Mouse (Mus musculus) heart, embryonic 12.5 days (tissue): ENCODE data around the gene C2cd6. TPM values are rescaled to one million over a fixed set of nuclear protein-coding genes. Genes with fewer than 3 reads are reported as not detected.

Experiments
- ATAC-seq: fragments of 200-750 bp; cut with Nextera tagmentation; 2 replicates; pipeline ENCODE4 v1.8.0; 2017; ENCODE audit warnings: moderate TSS enrichment, moderate library complexity; ENCODE audit not compliant: insufficient number of reproducible peaks, low FRiP score
- H3K27ac ChIP-seq: fragments of 300-500 bp; sonication (generic); 2 replicates; pipeline ENCODE4 v1.5.1; 2016; ENCODE audit warnings: mild to moderate bottlenecking, moderate library complexity; ENCODE audit not compliant: poor library complexity, severe bottlenecking
- H3K27me3 ChIP-seq: fragments of 300-500 bp; sonication (generic); replicated peaks from 2 replicates; pipeline ENCODE4 v1.6.1; 2016; ENCODE audit warnings: mild to moderate bottlenecking, moderate library complexity
- H3K36me3 ChIP-seq: fragments of 300-500 bp; sonication (generic); 2 replicates; pipeline ENCODE4 v1.6.1; 2016; ENCODE audit warnings: mild to moderate bottlenecking, moderate library complexity
- H3K4me1 ChIP-seq: fragments of 300-500 bp; sonication (generic); replicated peaks from 2 replicates; pipeline ENCODE4 v1.6.1; 2016; ENCODE audit warnings: mild to moderate bottlenecking
- H3K4me2 ChIP-seq: fragments of 300-500 bp; sonication (generic); 2 replicates; pipeline ENCODE4 v1.6.1; 2016; ENCODE audit warnings: mild to moderate bottlenecking, moderate library complexity
- H3K4me3 ChIP-seq: fragments of 300-500 bp; sonication (generic); 2 replicates; pipeline ENCODE4 v1.5.1; 2016; ENCODE audit warnings: mild to moderate bottlenecking
- H3K9ac ChIP-seq: fragments of 300-500 bp; sonication (generic); 2 replicates; pipeline ENCODE4 v1.6.1; 2016; ENCODE audit warnings: mild to moderate bottlenecking, moderate library complexity
- H3K9me3 ChIP-seq: fragments of 300-500 bp; sonication (generic); replicated peaks from 2 replicates; pipeline ENCODE4 v1.6.1; 2016; ENCODE audit warnings: mild to moderate bottlenecking, moderate library complexity
- WGBS: fragments of 180-500 bp; shearing (Covaris S2); methylation state at CpG from one replicate; pipeline ENCODE4 v1.1.7; 2016; 5-methylcytosine and 5-hydroxymethylcytosine counted together
- polyA plus RNA-seq: library from polyadenylated mRNA; unstranded; fragments of >200 nt; fragmentation: Nextera tagmentation; extraction: Ambion mirVana; gene quantifications from 2 replicates; pipeline ENCODE4 v1.2.1, GENCODE M21; 2016

The C2cd6 gene
- polyA plus RNA-seq, 1 experiment from 2014 or later: not detected

DNA sequence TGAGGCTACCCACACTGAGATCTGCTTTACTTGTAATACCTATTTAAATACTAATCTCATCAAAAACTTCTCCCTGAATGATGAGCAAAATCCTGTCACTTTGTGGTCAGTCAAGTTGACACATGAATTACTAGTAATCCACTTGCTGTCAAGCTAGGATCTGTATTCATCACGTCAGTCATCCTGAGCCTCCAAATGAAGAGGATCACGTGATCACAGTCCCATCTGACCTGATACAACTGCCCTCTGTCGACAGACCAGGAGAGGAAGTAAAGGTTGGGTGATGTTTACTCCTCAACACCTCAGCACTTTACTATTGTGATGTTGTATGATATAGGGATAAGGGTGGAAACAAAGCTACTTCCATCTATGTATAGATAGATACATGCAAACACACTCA lies 31.0 kb downstream of the C2cd6 start:
- no peak overlapping the region for H3K4me2 ChIP-seq
- H3K27ac ChIP-seq: no peak overlapping the region
- 59% methylated on average over 3 of the region's 3 CpGs for WGBS
- H3K4me1 ChIP-seq: no peaks in the 10 kb centered on the region
- H3K9me3 ChIP-seq: no peaks in the 10 kb centered on the region; the same call in 1 of the 2 replicates
- no peak for ATAC-seq
- H3K9ac ChIP-seq: no peak overlapping the region
- H3K4me3 ChIP-seq: no peak overlapping the region
- H3K36me3 ChIP-seq: no peaks in the 10 kb centered on the region
- no peaks in the 10 kb centered on the region for H3K27me3 ChIP-seq

DNA sequence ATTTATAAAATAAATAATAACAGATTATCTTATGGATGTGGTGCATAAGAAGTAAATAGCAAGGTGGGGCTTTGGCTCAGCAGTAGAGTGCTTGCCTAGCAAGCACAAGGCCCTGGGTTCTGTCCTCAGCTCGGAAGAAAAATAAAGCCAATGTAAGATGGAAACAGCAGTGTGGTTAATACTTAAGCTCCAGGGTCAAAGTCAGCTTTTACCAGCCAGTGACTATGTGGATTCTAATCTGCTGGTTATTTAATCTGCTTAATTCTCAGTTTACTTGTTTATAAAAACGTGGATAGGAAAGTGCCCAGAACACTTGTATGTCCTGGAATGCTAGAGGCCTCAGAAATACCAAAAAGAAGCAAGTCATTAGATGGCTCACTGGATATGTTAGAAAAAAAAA lies 37.7 kb downstream of the C2cd6 start:
- no peak for ATAC-seq
- H3K9me3 ChIP-seq: no peaks in the 10 kb centered on the region
- no peak overlapping the region for H3K4me3 ChIP-seq
- H3K4me2 ChIP-seq: no peak overlapping the region
- WGBS: 54% methylated on average over 2 of the region's 2 CpGs
- no peaks in the 10 kb centered on the region for H3K36me3 ChIP-seq
- H3K27ac ChIP-seq: no peak overlapping the region
- no peaks in the 10 kb centered on the region for H3K4me1 ChIP-seq
- H3K9ac ChIP-seq: no peak overlapping the region
- no peaks in the 10 kb centered on the region for H3K27me3 ChIP-seq

DNA sequence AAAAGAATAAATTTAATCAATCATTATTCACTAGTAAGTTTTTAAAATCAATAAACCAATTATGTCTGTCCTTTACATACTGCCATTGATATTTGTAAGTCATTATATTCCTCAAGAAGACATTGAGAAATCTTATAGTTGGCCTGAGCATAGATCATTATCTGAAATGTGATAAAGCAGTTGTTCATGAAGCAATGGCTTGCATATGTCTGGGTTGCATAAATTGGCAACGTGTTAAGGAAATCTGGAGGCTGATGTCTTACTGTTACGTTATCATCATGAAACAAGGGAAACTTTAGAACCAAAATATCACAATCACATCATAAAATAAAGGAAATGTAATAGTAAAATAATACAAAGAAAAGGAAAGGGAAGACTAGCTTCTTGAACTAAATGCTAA lies 43.4 kb downstream of the C2cd6 start:
- Histone ChIP-seq H3K4me1 (no peaks in the 10 kb centered on the region), H3K9me3 (no peaks in the 10 kb centered on the region), H3K4me2 (no peak overlapping the region), H3K27me3 (no peaks in the 10 kb centered on the region), H3K4me3 (no peak overlapping the region), H3K27ac (no peak overlapping the region), H3K9ac (no peak overlapping the region), H3K36me3 (no peaks in the 10 kb centered on the region)
- 70% methylated on average over 2 of the region's 2 CpGs for WGBS
- ATAC-seq: no peak

DNA sequence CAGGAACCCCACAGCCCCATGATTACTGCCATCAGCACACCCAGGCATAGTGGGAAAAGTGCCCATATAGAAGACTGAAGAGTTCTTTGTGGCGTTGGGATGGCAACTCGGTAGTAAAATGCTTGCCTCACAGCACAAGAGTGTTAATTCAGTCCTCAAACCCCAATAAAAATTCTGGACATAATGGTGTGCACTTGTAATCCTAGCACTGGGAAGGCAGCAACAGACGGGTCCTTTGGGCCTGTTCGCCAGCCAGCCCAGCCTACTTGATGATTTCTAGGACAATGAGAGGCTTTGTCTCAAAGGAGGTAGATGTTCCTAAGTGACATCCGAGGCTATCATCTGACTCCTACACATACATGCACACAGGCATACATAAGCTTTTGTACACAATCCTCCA lies 57.0 kb downstream of the C2cd6 start:
- no peak for ATAC-seq

DNA sequence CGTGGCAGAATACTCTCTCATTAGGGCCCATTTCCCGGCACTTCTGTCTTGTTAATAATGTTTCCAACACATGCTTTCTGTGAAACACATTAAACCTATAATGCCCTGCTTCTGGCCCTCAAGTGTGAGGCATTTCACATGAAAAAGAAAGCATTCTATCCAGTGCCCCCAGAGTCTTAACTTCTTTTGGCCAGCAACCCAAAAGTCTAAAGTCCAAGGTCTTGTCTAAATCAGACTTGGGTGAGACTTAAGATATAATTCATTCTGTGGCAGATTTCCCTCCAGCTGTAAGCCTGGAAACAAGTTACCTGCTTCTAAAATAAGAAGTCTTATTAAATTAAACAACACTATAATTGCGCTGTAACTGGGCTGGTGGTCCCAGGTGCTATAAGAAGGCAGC lies 73.1 kb downstream of the C2cd6 start:
- no peak for ATAC-seq
- H3K9me3 ChIP-seq: peaks cover 4% of the 10 kb centered on the region; the same call in 1 of the 2 replicates
- WGBS: 75% methylated on average over 3 of the region's 3 CpGs

More for the DNA sequence above, 57.0 kb downstream of the C2cd6 start:
- Histone ChIP-seq H3K4me2 (no peak overlapping the region), H3K9ac (no peak overlapping the region), H3K4me3 (no peak overlapping the region), H3K36me3 (no peaks in the 10 kb centered on the region), H3K27ac (no peak overlapping the region), H3K9me3 (0 out of 2 replicates have a peak, but pooled peaks cover 3% of the 10 kb centered on the region), H3K27me3 (no peaks in the 10 kb centered on the region), H3K4me1 (no peaks in the 10 kb centered on the region)
- 73% methylated on average over 5 of the region's 5 CpGs for WGBS

DNA sequence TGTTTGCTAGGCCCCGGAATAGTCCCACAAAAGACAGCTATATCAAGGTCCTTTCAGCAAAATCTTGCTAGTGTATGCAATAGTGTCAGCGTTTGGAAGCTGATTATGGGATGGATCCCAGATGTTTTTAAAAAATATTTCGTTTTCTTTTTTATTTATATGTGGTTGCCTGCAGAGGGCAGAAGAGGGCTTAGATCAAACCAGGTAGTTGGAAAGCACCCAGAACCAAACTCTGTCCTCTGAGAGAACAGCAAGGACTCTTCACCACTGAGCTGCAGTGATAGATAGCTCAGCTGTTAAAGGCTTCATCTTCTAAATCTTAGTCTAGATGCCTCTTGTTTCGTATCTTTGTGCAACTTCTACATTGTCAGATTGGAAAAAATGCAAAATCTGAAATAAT lies 85.5 kb downstream of the C2cd6 start:
- H3K4me1 ChIP-seq: no peaks in the 10 kb centered on the region
- no peaks in the 10 kb centered on the region for H3K36me3 ChIP-seq
- WGBS: 29% methylated on average over 4 of the region's 4 CpGs

More for the DNA sequence above, 73.1 kb downstream of the C2cd6 start:
- H3K27ac ChIP-seq: no peak overlapping the region
- H3K4me3 ChIP-seq: no peak overlapping the region
- 0 out of 2 replicates have a peak, but pooled peaks cover 3% of the 10 kb centered on the region for H3K27me3 ChIP-seq
- H3K9ac ChIP-seq: no peak overlapping the region
- no peaks in the 10 kb centered on the region for H3K4me1 ChIP-seq
- H3K36me3 ChIP-seq: no peaks in the 10 kb centered on the region
- H3K4me2 ChIP-seq: no peak overlapping the region

More for the DNA sequence above, 85.5 kb downstream of the C2cd6 start:
- H3K4me2 ChIP-seq: no peak overlapping the region
- no peak overlapping the region for H3K27ac ChIP-seq
- H3K27me3 ChIP-seq: no peaks in the 10 kb centered on the region
- H3K9me3 ChIP-seq: no peaks in the 10 kb centered on the region
- H3K4me3 ChIP-seq: no peak overlapping the region
- no peak for ATAC-seq
- no peak overlapping the region for H3K9ac ChIP-seq

Other genes starting within 250 kb of the C2cd6 start
- 44.7 and 47.8 TPM in 2 replicates for gene Trak2, start 121.5 kb downstream of the C2cd6 start, polyA plus RNA-seq
- 23.1 and 25.5 TPM in 2 replicates for gene Stradb, start 121.4 kb downstream of the C2cd6 start, polyA plus RNA-seq
- gene Tmem237, start 25.5 kb upstream of the C2cd6 start, polyA plus RNA-seq: 17.6 and 22.2 TPM in 2 replicates
- 0.29 and 0.35 TPM in 2 replicates for gene Mpp4, start 68.5 kb upstream of the C2cd6 start, polyA plus RNA-seq
- gene Als2, start 142.3 kb upstream of the C2cd6 start, polyA plus RNA-seq: 12.3 and 12.6 TPM in 2 replicates
- gene Cdk15, start 162.0 kb upstream of the C2cd6 start, polyA plus RNA-seq: 0.11 and 0.39 TPM in 2 replicates